Mouse (Mus musculus): ENCODE data around the gene Tnfrsf18. TPM values are rescaled to one million over a fixed set of nuclear protein-coding genes. Genes with fewer than 3 reads are reported as not detected.

Gene Tnfrsf18
- polyA plus RNA-seq, 1 experiment from 2014 or later, result 1.3 TPM

- Histone ChIP-seq H3K4me2 (no peak overlapping the region), H3K27me3 (ENCODE audit: insufficient read depth, low read length) (no peaks in the 10 kb centered on the region), H3K4me3 (ENCODE audit: low read depth, low read length) (no peak overlapping the region), H3K9ac (no peak overlapping the region), H3K9me3 (ENCODE audit: low read depth, low read length) (no peaks in the 10 kb centered on the region), H3K27ac (ENCODE audit: low read depth) (no peak overlapping the region), H3K4me1 (ENCODE audit: insufficient read depth) (no peaks in the 10 kb centered on the region; the same call in 1 of the 2 replicates), H3K36me3 (ENCODE audit: insufficient read depth) (peaks cover 4% of the 10 kb centered on the region)
- DNase-seq (no peak), ATAC-seq (ENCODE audit: insufficient read depth) (no peak)
- 51% methylated on average over 3 of the region's 3 CpGs for WGBS
- TF ChIP-seq CTCF (IDR thresholded peaks at IDR 0.05; ENCODE audit: low read depth), result no peak
Measured at GRCm38 (mm10) chr4:156021381-156021780, 4.6 kb upstream of the Tnfrsf18 start.

- Histone ChIP-seq H3K9me3 (ENCODE audit: low read depth, low read length) (no peaks in the 10 kb centered on the region), H3K9ac (no peak overlapping the region), H3K36me3 (ENCODE audit: insufficient read depth) (no peaks in the 10 kb centered on the region), H3K4me2 (no peak overlapping the region), H3K27ac (ENCODE audit: low read depth) (no peak overlapping the region), H3K4me1 (ENCODE audit: insufficient read depth) (no peaks in the 10 kb centered on the region; the same call in 1 of the 2 replicates), H3K4me3 (ENCODE audit: low read depth, low read length) (no peak overlapping the region), H3K27me3 (ENCODE audit: insufficient read depth, low read length) (no peaks in the 10 kb centered on the region)
- DNase-seq (no peak), ATAC-seq (ENCODE audit: insufficient read depth) (no peak)
- 41% methylated on average over 9 of the region's 9 CpGs for WGBS
- no peak for TF ChIP-seq CTCF (IDR thresholded peaks at IDR 0.05; ENCODE audit: low read depth)
Measured at GRCm38 (mm10) chr4:156021942-156022419, 4.0 kb upstream of the Tnfrsf18 start.

- TF ChIP-seq CTCF (IDR thresholded peaks at IDR 0.05; ENCODE audit: low read depth), result no peak
- Histone ChIP-seq H3K9ac (no peak overlapping the region), H3K4me1 (ENCODE audit: insufficient read depth) (no peaks in the 10 kb centered on the region; the same call in 1 of the 2 replicates), H3K9me3 (ENCODE audit: low read depth, low read length) (no peaks in the 10 kb centered on the region), H3K27me3 (ENCODE audit: insufficient read depth, low read length) (no peaks in the 10 kb centered on the region), H3K36me3 (ENCODE audit: insufficient read depth) (0 out of 2 replicates have a peak, but pooled peaks cover 2% of the 10 kb centered on the region), H3K27ac (ENCODE audit: low read depth) (no peak overlapping the region), H3K4me3 (ENCODE audit: low read depth, low read length) (no peak overlapping the region), H3K4me2 (no peak overlapping the region)
- ATAC-seq (ENCODE audit: insufficient read depth), result no peak
- WGBS, result 74% methylated on average over 9 of the region's 9 CpGs
- DNase-seq, result no peak
Measured at GRCm38 (mm10) chr4:156023520-156023919, 2.4 kb upstream of the Tnfrsf18 start.

GRCm38 (mm10) chr4:156024184-156024583, 1.8 kb upstream of the Tnfrsf18 start:
- ATAC-seq (ENCODE audit: insufficient read depth), result no peak
- Histone ChIP-seq H3K4me2 (no peak overlapping the region), H3K4me3 (ENCODE audit: low read depth, low read length) (no peak overlapping the region), H3K36me3 (ENCODE audit: insufficient read depth) (0 out of 2 replicates have a peak, but pooled peaks cover 2% of the 10 kb centered on the region), H3K27me3 (ENCODE audit: insufficient read depth, low read length) (no peaks in the 10 kb centered on the region), H3K4me1 (ENCODE audit: insufficient read depth) (no peaks in the 10 kb centered on the region; the same call in 1 of the 2 replicates), H3K9ac (no peak overlapping the region), H3K27ac (ENCODE audit: low read depth) (no peak overlapping the region), H3K9me3 (ENCODE audit: low read depth, low read length) (no peaks in the 10 kb centered on the region)
- DNase-seq, result no peak
- TF ChIP-seq CTCF (IDR thresholded peaks at IDR 0.05; ENCODE audit: low read depth), result no peak
- 84% methylated on average over 7 of the region's 7 CpGs for WGBS

- DNase-seq, result no peak
- no peak overlapping the region for H3K4me2 ChIP-seq
- no peak overlapping the region for H3K9ac ChIP-seq
- H3K36me3 ChIP-seq (ENCODE audit: insufficient read depth), result 0 out of 2 replicates have a peak, but pooled peaks cover 7% of the 10 kb centered on the region
- peaks cover 12% of the 10 kb centered on the region; the same call in 1 of the 2 replicates for H3K4me1 ChIP-seq (ENCODE audit: insufficient read depth)
- 86% methylated on average over 7 of the region's 7 CpGs for WGBS
- H3K27ac ChIP-seq (ENCODE audit: low read depth), result no peak overlapping the region
- no peak for ATAC-seq (ENCODE audit: insufficient read depth)
- H3K4me3 ChIP-seq (ENCODE audit: low read depth, low read length), result no peak overlapping the region
- no peaks in the 10 kb centered on the region for H3K27me3 ChIP-seq (ENCODE audit: insufficient read depth, low read length)
- H3K9me3 ChIP-seq (ENCODE audit: low read depth, low read length), result no peaks in the 10 kb centered on the region
- no peak for TF ChIP-seq CTCF (IDR thresholded peaks at IDR 0.05; ENCODE audit: low read depth)
Measured at GRCm38 (mm10) chr4:156028580-156028979, 2.6 kb downstream of the Tnfrsf18 start.

GRCm38 (mm10) chr4:156030651-156031118, 4.7 kb downstream of the Tnfrsf18 start:
- WGBS, result 39% methylated on average over 9 of the region's 9 CpGs
- no peaks in the 10 kb centered on the region for H3K9me3 ChIP-seq (ENCODE audit: low read depth, low read length)
- peak overlapping the region; percentile 53 for H3K9ac ChIP-seq
- peaks cover 12% of the 10 kb centered on the region; the same call in 1 of the 2 replicates for H3K4me1 ChIP-seq (ENCODE audit: insufficient read depth)
- DNase-seq (no peak), ATAC-seq (ENCODE audit: insufficient read depth) (0 out of 2 replicates have a peak, but pooled peaks have one; percentile 3)
- peaks cover 13% of the 10 kb centered on the region for H3K27me3 ChIP-seq (ENCODE audit: insufficient read depth, low read length)
- H3K27ac ChIP-seq (ENCODE audit: low read depth), result peak overlapping the region; percentile 72; the same call in 1 of the 2 replicates
- H3K4me3 ChIP-seq (ENCODE audit: low read depth, low read length), result peak overlapping the region; percentile 41
- TF ChIP-seq CTCF (IDR thresholded peaks at IDR 0.05; ENCODE audit: low read depth), result no peak
- H3K4me2 ChIP-seq, result peak overlapping the region; percentile 80
- H3K36me3 ChIP-seq (ENCODE audit: insufficient read depth), result 0 out of 2 replicates have a peak, but pooled peaks cover 7% of the 10 kb centered on the region

- 7% methylated on average over 7 of the region's 7 CpGs for WGBS
Measured at GRCm38 (mm10) chr4:156031255-156031592, 5.3 kb downstream of the Tnfrsf18 start.

More at GRCm38 (mm10) chr4:156031255-156031592, 5.3 kb downstream of the Tnfrsf18 start:
- Histone ChIP-seq H3K4me2 (peak overlapping the region; percentile 80), H3K9ac (peak overlapping the region; percentile 53), H3K4me1 (ENCODE audit: insufficient read depth) (peaks cover 12% of the 10 kb centered on the region; the same call in 1 of the 2 replicates), H3K27ac (ENCODE audit: low read depth) (peak overlapping the region; percentile 89; the same call in 1 of the 2 replicates), H3K27me3 (ENCODE audit: insufficient read depth, low read length) (peaks cover 19% of the 10 kb centered on the region), H3K4me3 (ENCODE audit: low read depth, low read length) (peak overlapping the region; percentile 41), H3K36me3 (ENCODE audit: insufficient read depth) (0 out of 2 replicates have a peak, but pooled peaks cover 7% of the 10 kb centered on the region), H3K9me3 (ENCODE audit: low read depth, low read length) (no peaks in the 10 kb centered on the region)
- no peak for ATAC-seq (ENCODE audit: insufficient read depth)
- no peak for TF ChIP-seq CTCF (IDR thresholded peaks at IDR 0.05; ENCODE audit: low read depth)
- no peak for DNase-seq
